8 mouse cellular contexts compared by ENCODE assay signal in the genomic region with DNA sequence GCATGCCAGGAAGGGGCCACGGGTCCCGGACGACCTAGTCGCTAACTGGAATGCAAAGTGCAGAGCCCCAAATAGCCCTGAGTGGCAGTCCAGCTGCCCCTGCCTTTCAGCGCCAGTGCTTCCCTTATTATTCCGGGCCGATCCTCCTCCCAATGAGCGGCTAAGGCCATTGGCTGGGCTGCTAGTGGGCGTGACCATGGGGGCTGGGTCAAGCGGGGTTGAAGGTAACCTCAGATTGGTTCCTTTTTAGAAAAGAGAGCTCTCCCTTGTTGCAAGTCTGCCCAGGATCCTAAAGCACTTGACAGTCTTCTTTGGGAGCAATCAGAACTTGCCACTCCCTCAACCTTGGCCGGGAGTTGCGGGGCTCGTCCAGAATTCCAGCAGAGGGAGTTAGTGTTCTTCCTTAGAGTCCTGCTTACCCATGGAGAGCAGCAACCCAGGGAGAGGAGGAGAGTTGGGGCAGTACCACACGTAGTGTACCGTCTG. TPM values are rescaled to one million over a fixed set of nuclear protein-coding genes. Genes with fewer than 3 reads are reported as not detected.
DNase-seq lines count a peak whose midpoint lies in the region; ATAC-seq and TF ChIP-seq lines count a peak whose summit lies in the region.

No protein-coding gene starts in this region.

- WGBS in embryonic facial prominence, embryonic 15.5 days = under 1% methylated on average over 15 of the region's 15 CpGs
- 0% methylated on average over 15 of the region's 15 CpGs for WGBS in limb, embryonic 14.5 days
- WGBS in midbrain, embryonic 15.5 days = under 1% methylated on average over 15 of the region's 15 CpGs

- H3K4me2 ChIP-seq in embryonic facial prominence, embryonic 15.5 days (replicated peaks) = peak overlapping the region; percentile 100
- peak overlapping the region; percentile 100 for H3K4me2 ChIP-seq in limb, embryonic 14.5 days (replicated peaks; ENCODE audit: low read depth, low read length, severe bottlenecking)
- H3K4me2 ChIP-seq in midbrain, embryonic 15.5 days = peak overlapping the region; percentile 99

- ATAC-seq in embryonic facial prominence, embryonic 15.5 days (ENCODE audit: insufficient number of reproducible peaks, low FRiP score, low TSS enrichment, low read depth) = peak; percentile 75
- peak; percentile 87 for ATAC-seq in limb, embryonic 14.5 days (ENCODE audit: low FRiP score, low read depth)
- peak; percentile 48; the same call in 1 of the 2 replicates for ATAC-seq in midbrain, embryonic 15.5 days (replicated peaks)

- H3K9me3 ChIP-seq in embryonic facial prominence, embryonic 15.5 days (replicated peaks) = no peaks in the 10 kb centered on the region
- H3K9me3 ChIP-seq in limb, embryonic 14.5 days (ENCODE audit: control insufficient read depth, low read length) = no peaks in the 10 kb centered on the region
- no peaks in the 10 kb centered on the region for H3K9me3 ChIP-seq in midbrain, embryonic 15.5 days

- TF ChIP-seq POLR2A in limb, embryonic 14.5 days (IDR thresholded peaks at IDR 0.05; ENCODE audit: borderline replicate concordance, extremely low read depth, insufficient read depth, insufficient read length) = no peak

- H3K9ac ChIP-seq in embryonic facial prominence, embryonic 15.5 days = no peak overlapping the region
- 0 out of 2 replicates have a peak overlapping the region, but pooled peaks have one; percentile 1 for H3K9ac ChIP-seq in limb, embryonic 14.5 days (ENCODE audit: low read depth, low read length, severe bottlenecking)
- H3K9ac ChIP-seq in midbrain, embryonic 15.5 days = no peak overlapping the region

- no peaks in the 10 kb centered on the region for H3K27me3 ChIP-seq in embryonic facial prominence, embryonic 15.5 days
- peaks cover 3% of the 10 kb centered on the region; the same call in 1 of the 2 replicates for H3K27me3 ChIP-seq in limb, embryonic 14.5 days (ENCODE audit: control insufficient read depth, insufficient read depth, low read length)
- peaks cover 17% of the 10 kb centered on the region for H3K27me3 ChIP-seq in midbrain, embryonic 15.5 days (replicated peaks)

- H3K36me3 ChIP-seq in embryonic facial prominence, embryonic 15.5 days = no peaks in the 10 kb centered on the region
- no peaks in the 10 kb centered on the region for H3K36me3 ChIP-seq in limb, embryonic 14.5 days (ENCODE audit: control insufficient read depth, insufficient read depth, low read length)
- H3K36me3 ChIP-seq in midbrain, embryonic 15.5 days (replicated peaks) = no peaks in the 10 kb centered on the region

- peak; percentile 81 to 84 for DNase-seq in B cell, adult 2 months
- DNase-seq in adrenal gland, postnatal 4 days (ENCODE audit: low spot score in 2 of 2) = peak; percentile 58 to 74
- DNase-seq in heart, adult 9 months (ENCODE audit: low spot score in 2 of 2) = peak; percentile 90 to 93
- DNase-seq in kidney, adult 9 months = peak; percentile 95
- peak; percentile 85 for DNase-seq in limb, embryonic 14.5 days (ENCODE audit: low spot score)
- peak; percentile 58 to 65 for DNase-seq in spleen, postnatal 14 days (ENCODE audit: low spot score in 2 of 2)

- peaks cover 34% of the 10 kb centered on the region for H3K4me1 ChIP-seq in embryonic facial prominence, embryonic 15.5 days
- H3K4me1 ChIP-seq in limb, embryonic 14.5 days (ENCODE audit: control insufficient read depth, insufficient read depth, low read length) = peaks cover 14% of the 10 kb centered on the region
- H3K4me1 ChIP-seq in midbrain, embryonic 15.5 days = peaks cover 23% of the 10 kb centered on the region

- peak overlapping the region; percentile 72 for H3K27ac ChIP-seq in embryonic facial prominence, embryonic 15.5 days (replicated peaks)
- no peak overlapping the region for H3K27ac ChIP-seq in limb, embryonic 14.5 days (replicated peaks; ENCODE audit: low read depth, low read length)
- H3K27ac ChIP-seq in midbrain, embryonic 15.5 days = no peak overlapping the region

- H3K4me3 ChIP-seq in embryonic facial prominence, embryonic 15.5 days (replicated peaks) = peak overlapping the region; percentile 74
- H3K4me3 ChIP-seq in limb, embryonic 14.5 days (replicated peaks; ENCODE audit: low read length) = peak overlapping the region; percentile 72
- peak overlapping the region; percentile 60 for H3K4me3 ChIP-seq in midbrain, embryonic 15.5 days

RNA-seq across cellular contexts. Expression of a gene that starts 1.2 kb away (rescaled TPM):
- 10 to 100 TPM; 32.4 to 35.0 TPM for total RNA-seq in adrenal gland, postnatal 4 days (2021)
- polyA plus RNA-seq in embryonic facial prominence, embryonic 15.5 days (2015; fragmentation: Nextera tagmentation; extraction: Ambion mirVana) = 22.1 and 26.6 TPM in 2 replicates
- 24.6 and 27.4 TPM in 2 replicates for polyA plus RNA-seq in limb, embryonic 14.5 days (2012; rRNA removed)
- polyA plus RNA-seq in limb, embryonic 14.5 days (2014; fragmentation: Nextera tagmentation; extraction: Ambion mirVana) = 16.6 and 19.7 TPM in 2 replicates
- 5.6 and 6.0 TPM in 2 replicates for polyA plus RNA-seq in midbrain, embryonic 15.5 days (2015; fragmentation: Nextera tagmentation; extraction: Ambion mirVana)

RNA-seq across cellular contexts. Expression of a gene that starts 18.0 kb away (rescaled TPM):
- total RNA-seq in adrenal gland, postnatal 4 days (2021) = 100 to 1,000 TPM; 115 to 117 TPM
- polyA plus RNA-seq in embryonic facial prominence, embryonic 15.5 days (2015; fragmentation: Nextera tagmentation; extraction: Ambion mirVana) = 228 and 244 TPM in 2 replicates
- polyA plus RNA-seq in limb, embryonic 14.5 days (2012; rRNA removed) = 124 and 170 TPM in 2 replicates
- 200 and 205 TPM in 2 replicates for polyA plus RNA-seq in limb, embryonic 14.5 days (2014; fragmentation: Nextera tagmentation; extraction: Ambion mirVana)
- 214 and 230 TPM in 2 replicates for polyA plus RNA-seq in midbrain, embryonic 15.5 days (2015; fragmentation: Nextera tagmentation; extraction: Ambion mirVana)

RNA-seq across cellular contexts. Expression of a gene that starts 38.5 kb away (rescaled TPM):
- 10 to 100 TPM in 1 of 2 experiments, 1 to 10 TPM in 1; 8.7 to 11.3 TPM for total RNA-seq in adrenal gland, postnatal 4 days (2021)
- polyA plus RNA-seq in embryonic facial prominence, embryonic 15.5 days (2015; fragmentation: Nextera tagmentation; extraction: Ambion mirVana) = 12.4 and 14.2 TPM in 2 replicates
- polyA plus RNA-seq in limb, embryonic 14.5 days (2012; rRNA removed) = 10.1 and 13.1 TPM in 2 replicates
- polyA plus RNA-seq in limb, embryonic 14.5 days (2014; fragmentation: Nextera tagmentation; extraction: Ambion mirVana) = 10.2 and 10.8 TPM in 2 replicates
- polyA plus RNA-seq in midbrain, embryonic 15.5 days (2015; fragmentation: Nextera tagmentation; extraction: Ambion mirVana) = 4.8 and 5.2 TPM in 2 replicates

RNA-seq across cellular contexts. Expression of a gene that starts 47.8 kb away (rescaled TPM):
- total RNA-seq in adrenal gland, postnatal 4 days (2021) = 1 to 10 TPM; 3.8 to 5.9 TPM
- 13.5 and 19.2 TPM in 2 replicates for polyA plus RNA-seq in embryonic facial prominence, embryonic 15.5 days (2015; fragmentation: Nextera tagmentation; extraction: Ambion mirVana)
- 2.2 and 3.2 TPM in 2 replicates for polyA plus RNA-seq in limb, embryonic 14.5 days (2012; rRNA removed)
- polyA plus RNA-seq in limb, embryonic 14.5 days (2014; fragmentation: Nextera tagmentation; extraction: Ambion mirVana) = 8.5 and 9.6 TPM in 2 replicates
- 12.2 and 12.5 TPM in 2 replicates for polyA plus RNA-seq in midbrain, embryonic 15.5 days (2015; fragmentation: Nextera tagmentation; extraction: Ambion mirVana)
